Mouse (Mus musculus) gastrocnemius, postnatal 25 days (tissue): ENCODE data around the gene Lrrc47. TPM values are rescaled to one million over a fixed set of nuclear protein-coding genes. Genes with fewer than 3 reads are reported as not detected.

Experiments used
- total RNA-seq, 2 experiments: library from RNA; stranded (reverse); gene quantifications; 1 replicate in 1 of 2; 2 replicates in 1 of 2; pipeline ENCODE4 v1.2.3; 2021

Gene Lrrc47
- total RNA-seq, 2 experiments from 2014 or later = 19.6 to 21.4 TPM

Other genes starting within 250 kb of the Lrrc47 start
- 10 to 100 TPM; 13.6 to 14.7 TPM for gene A430005L14Rik, start 54.5 kb upstream of the Lrrc47 start, total RNA-seq
- 1 to 10 TPM; 2.2 to 2.7 TPM for gene Dffb, start 36.6 kb upstream of the Lrrc47 start, total RNA-seq
- gene Cep104, start 36.5 kb upstream of the Lrrc47 start, total RNA-seq = 10 to 100 TPM; 20.0 to 21.9 TPM
- gene Smim1, start 14.5 kb downstream of the Lrrc47 start, total RNA-seq = 1 to 10 TPM; 2.2 to 3.4 TPM
- not detected for gene Ccdc27, start 30.9 kb downstream of the Lrrc47 start, total RNA-seq
- under 1 TPM in 1 of 2 experiments, not detected in 1; 0.38 TPM for gene Trp73, start 128.5 kb downstream of the Lrrc47 start, total RNA-seq
- gene Wrap73, start 130.6 kb downstream of the Lrrc47 start, total RNA-seq = 1 to 10 TPM; 7.9 to 9.7 TPM
- gene Tprgl, start 148.9 kb downstream of the Lrrc47 start, total RNA-seq = 10 to 100 TPM; 83.2 to 86.8 TPM
- 1 to 10 TPM; 2.1 to 2.2 TPM for gene Megf6, start 159.0 kb downstream of the Lrrc47 start, total RNA-seq